Mouse (Mus musculus) hindbrain, embryonic 11.5 days (tissue): Measurements from ENCODE around the gene Zmynd10. TPM values are rescaled to one million over a fixed set of nuclear protein-coding genes. Genes with fewer than 3 reads are reported as not detected.

ENCODE experiments used
- ATAC-seq: fragments of 200-750 bp; cut with Nextera tagmentation; 2 replicates; pipeline ENCODE4 v1.8.0; 2017; ENCODE audit warnings: mild to moderate bottlenecking, moderate TSS enrichment, moderate library complexity; ENCODE audit not compliant: low FRiP score
- DNase-seq: peaks from one replicate; pipeline ENCODE4 v3.0.0-alpha.2; 2015; ENCODE audit warnings: low spot score
- H3K27ac ChIP-seq: fragments of 300-500 bp; sonication (generic); 2 replicates; pipeline ENCODE4 v1.5.1; 2014; ENCODE audit warnings: mild to moderate bottlenecking, low read depth, low read length
- H3K27me3 ChIP-seq: fragments of 300-500 bp; sonication (generic); 2 replicates; pipeline ENCODE4 v1.6.1; 2014; ENCODE audit warnings: mild to moderate bottlenecking, low read length, moderate library complexity, mixed read lengths; ENCODE audit not compliant: control insufficient read depth, insufficient read depth
- H3K36me3 ChIP-seq: fragments of 300-500 bp; sonication (generic); 2 replicates; pipeline ENCODE4 v1.6.1; 2014; ENCODE audit warnings: mild to moderate bottlenecking, low read length, moderate library complexity, mixed read lengths; ENCODE audit not compliant: control insufficient read depth, insufficient read depth
- H3K4me1 ChIP-seq: fragments of 300-500 bp; sonication (generic); replicated peaks from 2 replicates; pipeline ENCODE4 v1.6.1; 2014; ENCODE audit warnings: low read length, mixed read lengths; ENCODE audit not compliant: control insufficient read depth, insufficient read depth
- H3K4me2 ChIP-seq: fragments of 300-500 bp; sonication (generic); replicated peaks from 2 replicates; pipeline ENCODE4 v1.6.1; 2014; ENCODE audit warnings: mild to moderate bottlenecking, low read depth, low read length
- H3K4me3 ChIP-seq: fragments of 300-500 bp; sonication (generic); 2 replicates; pipeline ENCODE4 v1.5.1; 2014; ENCODE audit warnings: low read depth, low read length
- H3K9ac ChIP-seq: fragments of 300-500 bp; sonication (generic); 2 replicates; pipeline ENCODE4 v1.6.1; 2014; ENCODE audit warnings: low read depth, low read length
- H3K9me3 ChIP-seq: fragments of 300-500 bp; sonication (generic); 2 replicates; pipeline ENCODE4 v1.6.1; 2016; ENCODE audit warnings: low read length; ENCODE audit not compliant: control insufficient read depth
- WGBS: fragments of 180-500 bp; shearing (Covaris S2); extraction: QIAGEN DNeasy Blood & Tissue Kit; methylation state at CpG from one replicate; pipeline ENCODE4 v1.1.7; 2014; 5-methylcytosine and 5-hydroxymethylcytosine counted together
- polyA plus RNA-seq: library from polyadenylated mRNA; unstranded; fragments of >200 nt; fragmentation: Nextera tagmentation; extraction: Ambion mirVana; gene quantifications from 2 replicates; pipeline ENCODE4 v1.2.1, GENCODE M21; 2014

The Zmynd10 gene
- polyA plus RNA-seq: 3.7 and 5.0 TPM in 2 replicates

DNA sequence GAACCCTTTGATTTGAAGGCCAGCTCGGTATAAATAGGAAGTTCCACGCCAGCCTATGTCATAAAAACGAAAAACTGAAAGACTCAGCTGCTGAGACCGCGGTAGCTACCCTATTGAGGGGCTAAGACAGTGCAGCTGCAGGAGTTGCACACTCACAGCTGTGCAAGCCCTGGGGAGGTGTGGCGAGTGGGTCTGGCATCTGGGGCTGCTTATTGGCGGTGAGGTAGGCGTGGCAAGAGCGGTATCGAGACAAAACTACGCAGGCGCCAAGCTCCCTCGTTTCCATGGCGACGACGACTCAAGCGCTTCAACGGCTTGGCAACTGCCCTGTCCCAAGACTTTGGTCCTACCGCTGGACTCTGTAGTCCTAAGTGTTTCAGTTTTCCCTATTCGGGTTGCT lies at the start of gene Zmynd10:
Zmynd10 (plus strand) TSS at position 273 of the 400 bp plus-strand sequence.
- ATAC-seq: peak; percentile 61; the same call in 1 of the 2 replicates
- peak within 1 kb of the TSS; percentile 16; the same call in 1 of the 2 replicates for H3K9ac ChIP-seq
- H3K4me1 ChIP-seq: peaks cover 20% of the 10 kb centered on the region
- H3K36me3 ChIP-seq: 0 out of 2 replicates have a peak, but pooled peaks cover 2% of the 10 kb centered on the region
- peaks cover 25% of the 10 kb centered on the region for H3K27me3 ChIP-seq
- peak; percentile 94 for DNase-seq
- peak within 1 kb of the TSS; percentile 34 for H3K4me2 ChIP-seq
- 0 out of 2 replicates have a peak within 1 kb of the TSS, but pooled peaks have one; percentile 13 for H3K4me3 ChIP-seq
- WGBS: 4% methylated on average over 20 of the region's 20 CpGs
- no peaks in the 10 kb centered on the region for H3K9me3 ChIP-seq
- no peak within 1 kb of the TSS for H3K27ac ChIP-seq

DNA sequence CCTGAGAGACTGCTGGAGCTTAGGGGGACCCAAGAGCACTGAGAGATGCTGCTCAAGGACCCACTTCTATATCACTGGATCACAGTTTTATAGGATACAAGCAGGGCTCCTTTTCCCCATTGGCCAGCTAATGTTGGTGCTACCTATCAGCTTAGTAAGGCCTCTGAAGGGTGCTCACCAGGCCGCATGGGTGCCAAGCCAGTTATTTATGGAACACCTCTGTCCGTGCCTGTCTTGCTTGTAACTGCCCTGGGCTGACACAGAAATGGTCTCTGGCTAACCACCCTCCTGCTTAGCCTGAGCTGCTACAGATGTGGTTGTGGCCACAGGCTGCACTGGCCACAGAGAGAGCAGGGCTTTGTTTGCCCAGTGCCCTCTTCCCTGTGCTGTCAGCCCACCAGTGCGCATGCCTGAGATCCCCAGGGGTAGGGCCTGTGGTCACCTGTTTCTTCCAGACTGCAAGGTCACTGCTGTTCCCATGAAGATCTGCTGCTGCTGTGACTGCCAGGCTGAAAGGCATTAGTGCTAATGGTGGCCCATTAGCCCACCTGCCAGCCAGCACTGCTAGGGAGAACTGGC lies 46.3 kb upstream of the Zmynd10 start:
- DNase-seq (no peak), ATAC-seq (no peak)
- 88% methylated on average over 3 of the region's 3 CpGs for WGBS
- H3K27me3 ChIP-seq: no peaks in the 10 kb centered on the region
- H3K27ac ChIP-seq: no peak overlapping the region
- no peaks in the 10 kb centered on the region for H3K9me3 ChIP-seq
- no peak overlapping the region for H3K4me2 ChIP-seq
- no peaks in the 10 kb centered on the region for H3K36me3 ChIP-seq
- no peak overlapping the region for H3K4me3 ChIP-seq
- H3K9ac ChIP-seq: no peak overlapping the region
- H3K4me1 ChIP-seq: peaks cover 2% of the 10 kb centered on the region; the same call in 1 of the 2 replicates

DNA sequence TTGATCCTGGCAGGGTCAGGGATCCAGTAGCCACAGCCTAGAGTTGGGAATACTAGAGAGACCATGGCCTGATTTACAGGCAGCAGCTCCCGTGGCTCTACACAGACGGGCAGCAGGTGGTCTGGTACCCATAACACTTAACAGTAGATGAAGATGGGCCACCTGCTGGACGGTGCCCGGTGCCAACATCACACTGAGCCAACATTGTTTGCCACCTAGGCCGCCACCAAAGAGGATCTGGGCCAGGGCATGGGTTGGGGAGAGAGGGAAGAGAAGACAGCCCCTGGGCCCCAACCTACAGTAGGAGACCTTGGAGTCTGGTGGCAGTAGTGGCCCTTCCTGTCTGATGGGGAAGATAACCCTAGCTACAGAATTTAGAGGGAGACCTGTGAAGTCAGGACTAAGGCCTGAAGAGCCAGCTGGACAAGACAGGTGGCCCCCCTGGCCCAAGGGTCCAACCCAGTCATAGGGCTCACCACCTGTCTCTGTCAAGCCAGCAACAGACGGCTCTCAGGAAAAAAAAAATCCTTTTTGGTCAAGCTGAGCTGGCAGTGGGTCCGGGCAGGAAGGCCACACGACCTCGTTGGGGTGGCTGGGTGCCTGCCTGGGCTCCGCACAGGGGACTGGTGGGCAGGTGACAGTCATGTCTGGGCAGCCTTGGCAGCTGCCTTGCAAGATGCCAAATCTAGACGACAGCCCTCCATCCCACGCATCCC lies 44.8 kb upstream of the Zmynd10 start:
- Histone ChIP-seq H3K4me2 (no peak overlapping the region), H3K9me3 (no peaks in the 10 kb centered on the region), H3K4me1 (peaks cover 2% of the 10 kb centered on the region; the same call in 1 of the 2 replicates), H3K27ac (no peak overlapping the region), H3K4me3 (no peak overlapping the region), H3K36me3 (no peaks in the 10 kb centered on the region), H3K27me3 (no peaks in the 10 kb centered on the region), H3K9ac (no peak overlapping the region)
- DNase-seq: no peak
- ATAC-seq: no peak
- WGBS: 91% methylated on average over 12 of the region's 12 CpGs

DNA sequence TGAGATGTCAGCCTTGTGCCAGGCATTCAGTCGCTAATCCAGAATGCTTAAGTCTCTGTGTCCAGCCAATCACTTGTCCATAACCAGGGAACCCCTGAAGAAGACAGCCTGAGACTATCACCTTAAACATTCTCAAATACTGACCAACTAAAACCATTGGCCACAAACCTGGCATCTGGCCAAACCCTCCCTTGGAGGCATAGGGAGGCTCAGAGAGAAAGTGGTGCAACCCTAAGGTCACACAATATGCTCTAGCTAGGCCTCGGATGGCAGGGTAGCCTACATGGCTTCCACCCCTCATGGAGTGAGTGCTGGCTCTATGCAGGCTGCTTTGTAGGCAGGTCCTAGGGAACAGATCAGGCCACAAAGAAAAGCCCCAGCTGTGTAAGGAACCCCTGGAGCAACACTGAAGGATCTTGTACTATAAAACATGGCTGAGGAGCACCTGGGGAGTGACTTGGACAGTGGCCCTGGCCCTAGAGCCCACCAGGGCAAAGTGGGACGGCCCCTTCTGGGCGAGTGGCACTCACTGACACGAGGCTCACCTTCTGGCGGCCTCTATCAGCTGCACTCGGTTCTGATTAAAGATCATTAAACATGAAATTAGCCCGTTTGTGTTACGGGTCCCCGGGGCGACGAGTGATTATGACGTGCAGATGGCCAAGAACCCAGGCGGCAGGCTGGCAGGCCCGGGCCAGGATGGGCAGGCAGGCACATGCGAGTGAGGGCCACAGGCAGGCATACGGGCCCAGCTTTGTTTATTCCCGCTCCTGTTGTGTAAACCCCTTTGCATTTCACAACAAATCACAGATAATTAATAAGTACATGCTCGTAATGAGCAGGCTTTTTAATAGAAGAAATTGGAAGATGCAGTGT lies 42.2 kb upstream of the Zmynd10 start:
- peak; percentile 54; the same call in 1 of the 2 replicates for ATAC-seq

DNA sequence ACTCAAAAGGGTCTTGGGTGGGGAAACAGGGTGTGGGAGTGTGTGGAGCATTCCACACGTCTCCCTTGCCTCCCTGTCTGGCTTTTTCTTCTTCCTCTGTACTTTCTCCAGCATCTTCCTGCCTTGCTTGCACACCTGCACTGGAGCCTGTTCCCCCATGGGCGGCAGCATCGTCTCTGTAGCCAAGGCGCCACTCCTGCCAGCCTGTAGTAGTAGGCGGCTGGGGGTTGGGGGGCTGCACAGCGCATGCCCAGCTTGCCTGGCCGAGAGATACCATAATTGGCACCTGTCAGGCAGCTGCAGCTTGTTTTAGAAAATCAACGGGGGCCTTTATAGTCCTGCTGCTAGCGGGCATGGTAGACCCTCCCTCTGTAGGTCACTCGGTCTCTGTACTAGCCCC lies 38.8 kb upstream of the Zmynd10 start:
- Histone ChIP-seq H3K27me3 (no peaks in the 10 kb centered on the region), H3K4me1 (peaks cover 3% of the 10 kb centered on the region; the same call in 1 of the 2 replicates), H3K4me2 (no peak overlapping the region), H3K9ac (no peak overlapping the region), H3K36me3 (no peaks in the 10 kb centered on the region), H3K27ac (no peak overlapping the region), H3K4me3 (no peak overlapping the region), H3K9me3 (no peaks in the 10 kb centered on the region)
- ATAC-seq: no peak
- 63% methylated on average over 10 of the region's 10 CpGs for WGBS
- DNase-seq: no peak

More for the DNA sequence above, 42.2 kb upstream of the Zmynd10 start:
- DNase-seq: no peak
- peaks cover 2% of the 10 kb centered on the region; the same call in 1 of the 2 replicates for H3K4me1 ChIP-seq
- H3K4me3 ChIP-seq: no peak overlapping the region
- no peaks in the 10 kb centered on the region for H3K27me3 ChIP-seq
- WGBS: 74% methylated on average over 19 of the region's 19 CpGs
- H3K9me3 ChIP-seq: no peaks in the 10 kb centered on the region
- H3K36me3 ChIP-seq: no peaks in the 10 kb centered on the region
- H3K4me2 ChIP-seq: no peak overlapping the region
- no peak overlapping the region for H3K9ac ChIP-seq
- H3K27ac ChIP-seq: no peak overlapping the region

DNA sequence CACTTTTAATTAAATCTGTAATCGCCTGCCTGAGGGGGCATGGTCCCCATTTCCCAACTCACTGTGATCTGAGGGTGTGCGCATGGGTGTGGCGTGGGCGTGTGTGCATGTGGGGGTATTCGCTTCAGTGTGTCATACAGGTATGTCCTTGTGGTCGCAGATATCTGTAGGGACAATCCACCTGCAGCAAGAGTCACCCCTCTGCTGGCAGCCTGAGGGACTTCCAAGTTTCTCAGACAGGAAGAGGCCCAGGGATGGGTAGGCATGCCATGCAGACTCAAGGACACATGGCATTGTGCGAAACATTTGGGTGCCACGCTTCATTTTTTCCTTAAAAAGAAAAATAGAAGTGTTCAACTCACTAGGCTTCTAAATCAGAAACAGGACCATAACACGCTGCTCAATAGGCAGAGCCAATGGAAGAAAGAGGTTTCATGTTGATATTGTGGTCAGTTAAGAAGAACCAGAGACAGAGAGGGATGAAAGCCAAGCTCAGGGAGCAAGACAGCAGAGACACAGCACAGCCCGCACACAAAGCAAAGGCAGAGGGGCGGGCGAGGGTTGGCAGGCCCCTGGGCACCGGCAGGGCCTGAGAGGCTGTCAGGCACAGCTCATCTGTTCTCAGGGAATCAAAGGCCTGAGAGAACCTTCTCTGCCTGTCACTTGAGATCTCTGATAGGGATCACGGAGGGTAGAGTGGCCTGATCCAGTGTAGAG lies 36.6 kb upstream of the Zmynd10 start:
- no peak overlapping the region for H3K9ac ChIP-seq
- WGBS: 88% methylated on average over 14 of the region's 14 CpGs
- H3K4me2 ChIP-seq: no peak overlapping the region
- H3K27me3 ChIP-seq: no peaks in the 10 kb centered on the region
- H3K27ac ChIP-seq: peak overlapping the region; percentile 74
- no peak for DNase-seq
- no peak overlapping the region for H3K4me3 ChIP-seq
- no peaks in the 10 kb centered on the region for H3K9me3 ChIP-seq
- 0 out of 2 replicates have a peak, but pooled peaks cover 2% of the 10 kb centered on the region for H3K4me1 ChIP-seq
- no peaks in the 10 kb centered on the region for H3K36me3 ChIP-seq
- ATAC-seq: no peak

DNA sequence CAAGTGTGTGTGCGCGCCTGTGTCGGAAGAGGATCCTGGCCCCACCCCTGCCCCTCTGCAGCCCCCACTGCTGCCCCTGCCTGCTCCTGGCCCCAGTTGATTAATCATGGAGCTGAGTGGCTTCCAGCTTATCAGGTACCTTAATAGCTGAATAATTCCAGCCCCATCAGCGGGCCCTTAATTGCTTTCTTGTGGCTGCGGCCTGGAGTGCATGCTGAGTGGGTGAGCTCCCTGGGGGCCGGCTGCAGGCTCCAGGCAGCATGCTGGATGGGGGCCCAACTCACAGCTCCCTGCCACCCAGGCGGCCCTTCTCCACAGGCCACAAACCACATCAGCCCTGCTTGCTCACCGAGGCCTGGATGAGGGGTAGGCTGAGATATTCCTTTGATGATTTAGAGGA lies 35.7 kb upstream of the Zmynd10 start:
- H3K27me3 ChIP-seq: no peaks in the 10 kb centered on the region
- H3K4me2 ChIP-seq: no peak overlapping the region
- no peaks in the 10 kb centered on the region for H3K9me3 ChIP-seq
- no peak overlapping the region for H3K9ac ChIP-seq
- H3K36me3 ChIP-seq: no peaks in the 10 kb centered on the region
- 62% methylated on average over 8 of the region's 8 CpGs for WGBS
- DNase-seq: no peak
- ATAC-seq: no peak
- 0 out of 2 replicates have a peak, but pooled peaks cover 2% of the 10 kb centered on the region for H3K4me1 ChIP-seq
- no peak overlapping the region for H3K4me3 ChIP-seq
- peak overlapping the region; percentile 74 for H3K27ac ChIP-seq

DNA sequence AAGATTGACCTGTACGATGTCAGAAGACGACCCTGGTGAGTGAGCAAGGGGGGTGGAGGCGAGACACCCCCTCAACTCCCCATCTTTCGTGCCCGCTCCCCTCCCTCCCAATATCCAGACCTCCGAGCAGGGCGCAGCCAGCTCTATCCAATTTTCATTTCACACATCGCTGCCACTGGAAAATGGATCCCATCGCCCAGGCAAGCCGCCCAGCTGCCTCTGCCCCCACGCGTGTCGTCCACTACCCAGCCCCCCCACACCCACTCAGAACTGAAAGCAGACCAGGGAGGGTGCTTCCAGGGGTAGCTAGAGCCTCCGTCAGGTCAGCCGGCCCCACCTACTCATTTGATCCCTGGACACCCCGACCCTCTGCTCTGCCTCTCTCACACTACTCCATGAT lies 34.8 kb upstream of the Zmynd10 start:
- Histone ChIP-seq H3K27ac (peak overlapping the region; percentile 74), H3K4me1 (0 out of 2 replicates have a peak, but pooled peaks cover 2% of the 10 kb centered on the region), H3K36me3 (no peaks in the 10 kb centered on the region), H3K9ac (no peak overlapping the region), H3K9me3 (no peaks in the 10 kb centered on the region), H3K4me2 (no peak overlapping the region), H3K4me3 (no peak overlapping the region), H3K27me3 (no peaks in the 10 kb centered on the region)
- ATAC-seq (peak; percentile 18; the same call in 1 of the 2 replicates), DNase-seq (no peak)
- WGBS: 57% methylated on average over 16 of the region's 16 CpGs
